Mouse (Mus musculus): Measurements from ENCODE around the gene Zfpl1.
A peak's percentile ranks its signal among the peaks of the same experiment; 100 is the strongest.

Zfpl1 gene

GRCm38 (mm10) chr19:6101186-6101585 is 16.4 kb upstream of the Zfpl1 start:
- no peak for DNase-seq (ENCODE audit: extremely low spot score, low read depth, low spot score)

- no peak for DNase-seq (ENCODE audit: extremely low spot score, low read depth, low spot score)
These were observed 13.1 kb upstream of the Zfpl1 start for GRCm38 (mm10) chr19:6097847-6098246.

GRCm38 (mm10) chr19:6094119-6094518 is 9.4 kb upstream of the Zfpl1 start, which contains the start of gene AC131692.1:
Gene AC131692.1 (plus strand): TSS chr19:6094419.
- no peak for DNase-seq (ENCODE audit: extremely low spot score, low read depth, low spot score)

- no peak for DNase-seq (ENCODE audit: extremely low spot score, low read depth, low spot score)
These were observed 4.1 kb upstream of the Zfpl1 start for GRCm38 (mm10) chr19:6088841-6089240.

GRCm38 (mm10) chr19:6085417-6085879 is 692 bp upstream of the Zfpl1 start:
- peak; percentile 76 for DNase-seq (ENCODE audit: extremely low spot score, low read depth, low spot score)

- DNase-seq (ENCODE audit: extremely low spot score, low read depth, low spot score): no peak
These were observed 2.6 kb downstream of the Zfpl1 start, which contains the start of gene Gm28374 for GRCm38 (mm10) chr19:6082156-6082555. Gene Gm28374 (minus strand): TSS chr19:6082256.

GRCm38 (mm10) chr19:6079983-6080480 is 4.7 kb downstream of the Zfpl1 start, which contains the start of gene Tmem262:
Gene Tmem262 (plus strand): TSS chr19:6080033.
- no peak for DNase-seq (ENCODE audit: extremely low spot score, low read depth, low spot score)

- DNase-seq (ENCODE audit: extremely low spot score, low read depth, low spot score): no peak
These were observed 8.0 kb downstream of the Zfpl1 start, which contains the start of gene Vps51 for GRCm38 (mm10) chr19:6076564-6077393. Gene Vps51 (minus strand): TSS chr19:6077231.

- DNase-seq (ENCODE audit: extremely low spot score, low read depth, low spot score): no peak
These were observed 10.9 kb downstream of the Zfpl1 start for GRCm38 (mm10) chr19:6073889-6074288.

GRCm38 (mm10) chr19:6071261-6071660 is 13.5 kb downstream of the Zfpl1 start:
- DNase-seq (ENCODE audit: extremely low spot score, low read depth, low spot score): no peak

GRCm38 (mm10) chr19:6070571-6071250 is 14.0 kb downstream of the Zfpl1 start:
- DNase-seq (ENCODE audit: extremely low spot score, low read depth, low spot score): no peak

- DNase-seq (ENCODE audit: extremely low spot score, low read depth, low spot score): no peak
These were observed 14.9 kb downstream of the Zfpl1 start for GRCm38 (mm10) chr19:6069851-6070250.

GRCm38 (mm10) chr19:6068951-6069350 is 15.8 kb downstream of the Zfpl1 start:
- DNase-seq (ENCODE audit: extremely low spot score, low read depth, low spot score): no peak

- DNase-seq (ENCODE audit: extremely low spot score, low read depth, low spot score): no peak
These were observed 16.9 kb downstream of the Zfpl1 start, which contains the start of gene Tm7sf2 for GRCm38 (mm10) chr19:6067724-6068415. Gene Tm7sf2 (minus strand): TSS chr19:6068373.

- no peak for DNase-seq (ENCODE audit: extremely low spot score, low read depth, low spot score)
These were observed 17.6 kb downstream of the Zfpl1 start for GRCm38 (mm10) chr19:6067011-6067723.

- no peak for DNase-seq (ENCODE audit: extremely low spot score, low read depth, low spot score)
These were observed 18.2 kb downstream of the Zfpl1 start for GRCm38 (mm10) chr19:6066571-6066970.

GRCm38 (mm10) chr19:6063081-6063480 is 21.7 kb downstream of the Zfpl1 start:
- DNase-seq (ENCODE audit: extremely low spot score, low read depth, low spot score): no peak

GRCm38 (mm10) chr19:6062418-6062817 is 22.3 kb downstream of the Zfpl1 start:
- no peak for DNase-seq (ENCODE audit: extremely low spot score, low read depth, low spot score)

- no peak for DNase-seq (ENCODE audit: extremely low spot score, low read depth, low spot score)
These were observed 23.0 kb downstream of the Zfpl1 start for GRCm38 (mm10) chr19:6061641-6062302.

GRCm38 (mm10) chr19:6061021-6061533 is 23.7 kb downstream of the Zfpl1 start, which contains the start of gene Znhit2:
Gene Znhit2 (plus strand): TSS chr19:6061192.
- DNase-seq (ENCODE audit: extremely low spot score, low read depth, low spot score): peak; percentile 83

Data from hindlimb bud, embryonic 11.5 days (tissue).